Mouse (Mus musculus) frontal cortex, postnatal 14 days (tissue): ENCODE results near the gene Vwa2.
A peak's percentile ranks its signal among the peaks of the same experiment; 100 is the strongest.

Experiments used
- DNase-seq, 2 experiments: peaks; one replicate each; pipeline ENCODE4 v3.0.0; 2022; ENCODE audit warnings: low spot score in 2 of 2

The Vwa2 gene

DNA sequence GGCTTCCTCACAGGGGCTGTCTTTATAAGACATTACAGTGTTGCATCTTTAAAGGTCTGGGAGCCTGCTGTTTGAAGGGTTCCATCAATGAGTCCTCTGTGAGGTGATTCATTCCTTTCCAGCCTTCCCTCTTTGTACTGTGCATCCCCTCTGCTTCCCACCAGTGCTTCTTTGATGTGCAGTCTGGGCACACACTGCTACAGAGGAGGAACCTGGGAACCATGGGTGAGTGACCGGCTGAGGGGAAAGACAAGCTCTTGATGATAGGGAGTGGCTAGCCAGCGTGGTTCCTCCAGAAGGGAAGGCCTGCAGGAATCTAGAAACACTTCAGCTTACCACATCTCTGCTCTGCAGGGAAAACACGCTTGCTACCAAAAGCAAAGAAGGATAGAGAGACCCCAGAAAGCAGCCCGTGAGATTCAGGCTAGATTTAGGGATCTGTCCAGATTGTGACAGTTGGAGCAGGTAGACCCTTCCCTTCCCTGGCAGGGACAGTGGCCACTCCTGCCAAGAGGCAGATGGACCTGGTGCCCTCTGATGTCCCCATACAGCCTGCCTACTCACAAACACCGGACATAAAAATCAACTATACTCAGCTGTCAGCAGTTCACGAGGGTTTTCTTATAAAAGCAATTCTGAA is 74.0 kb downstream of the Vwa2 start:
- no peak for DNase-seq

GRCm38 (mm10) chr19:56949868-56950267 is 75.8 kb downstream of the Vwa2 start:
- no peak for DNase-seq

DNA sequence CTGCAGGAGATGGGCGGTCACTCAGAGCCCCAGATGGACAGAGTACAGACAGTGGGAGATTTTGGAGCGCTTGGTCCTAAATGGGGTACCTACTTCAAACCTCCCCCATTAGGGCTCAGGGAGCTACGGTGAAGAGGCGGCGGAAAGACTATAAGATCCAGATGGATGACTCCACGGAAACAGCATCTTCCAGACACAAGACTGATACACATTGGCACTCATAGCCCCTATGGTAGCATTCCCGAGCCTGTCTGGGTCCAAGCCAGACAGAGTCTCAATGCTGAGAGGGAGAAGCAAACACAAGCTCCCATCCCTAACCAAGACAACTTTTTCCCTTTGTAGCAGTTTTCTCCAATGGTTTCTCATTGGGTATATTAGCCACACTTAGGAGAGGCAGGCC is 76.8 kb downstream of the Vwa2 start:
- no peak for DNase-seq

- DNase-seq, result no peak
Observed at GRCm38 (mm10) chr19:56953856-56954255, 79.8 kb downstream of the Vwa2 start.

GRCm38 (mm10) chr19:56954857-56955256 is 80.8 kb downstream of the Vwa2 start:
- DNase-seq, result no peak

- peak in 1 of 2 experiments; percentile 40 for DNase-seq
Observed at GRCm38 (mm10) chr19:56955568-56956513, 81.8 kb downstream of the Vwa2 start.

- no peak for DNase-seq
Observed at GRCm38 (mm10) chr19:56958011-56958410, 84.0 kb downstream of the Vwa2 start.

DNA sequence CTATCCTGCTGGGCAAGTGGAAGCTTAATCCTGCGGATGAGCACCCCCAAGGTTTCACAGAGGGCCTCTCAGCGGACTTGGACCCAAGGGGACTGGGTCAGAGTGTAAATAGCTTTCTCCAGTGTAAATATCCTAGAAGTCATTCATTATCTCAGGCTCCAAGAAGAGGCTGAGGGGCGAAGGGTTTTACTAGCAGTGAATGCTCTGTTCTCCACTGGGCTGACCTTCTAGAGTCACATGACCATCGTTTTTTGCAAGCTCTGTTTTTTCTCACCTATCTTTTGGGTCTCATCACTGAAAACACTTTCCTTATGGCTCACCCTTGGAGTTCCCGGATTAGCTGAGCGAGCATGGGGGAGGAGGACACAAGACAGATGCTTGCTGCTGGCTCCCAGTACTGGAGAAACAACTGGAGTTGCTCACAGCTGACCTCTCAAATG is 84.6 kb downstream of the Vwa2 start:
- DNase-seq, result no peak

- DNase-seq, result no peak
Observed at GRCm38 (mm10) chr19:56959057-56959456, 85.0 kb downstream of the Vwa2 start.

- no peak for DNase-seq
Observed at GRCm38 (mm10) chr19:56959601-56960000, 85.6 kb downstream of the Vwa2 start.
